Mouse (Mus musculus): ENCODE measurements around the gene Fbxo45. TPM values are rescaled to one million over a fixed set of nuclear protein-coding genes. Genes with fewer than 3 reads are reported as not detected.
"Not testable (repeated sequence)": the region's sequence is repeated elsewhere in the genome, so short reads cannot be mapped to it uniquely, and the experiment has no call there.

The Fbxo45 gene
- polyA plus RNA-seq, 1 experiment from 2014 or later, result 20.2 TPM

- Histone ChIP-seq H3K27ac (replicated peaks) (no peak overlapping the region), H3K4me3 (no peak overlapping the region), H3K9me3 (no peaks in the 10 kb centered on the region), H3K9ac (replicated peaks) (no peak overlapping the region), H3K27me3 (no peaks in the 10 kb centered on the region), H3K4me1 (peaks cover 40% of the 10 kb centered on the region), H3K4me2 (replicated peaks) (no peak overlapping the region), H3K36me3 (peaks cover 4% of the 10 kb centered on the region; the same call in 1 of the 2 replicates)
- 90% methylated on average over 3 of the region's 3 CpGs for WGBS
- ATAC-seq (replicated peaks), result no peak
Measured at GRCm38 (mm10) chr16:32243901-32244300, 3.1 kb downstream of the Fbxo45 start.

DNA sequence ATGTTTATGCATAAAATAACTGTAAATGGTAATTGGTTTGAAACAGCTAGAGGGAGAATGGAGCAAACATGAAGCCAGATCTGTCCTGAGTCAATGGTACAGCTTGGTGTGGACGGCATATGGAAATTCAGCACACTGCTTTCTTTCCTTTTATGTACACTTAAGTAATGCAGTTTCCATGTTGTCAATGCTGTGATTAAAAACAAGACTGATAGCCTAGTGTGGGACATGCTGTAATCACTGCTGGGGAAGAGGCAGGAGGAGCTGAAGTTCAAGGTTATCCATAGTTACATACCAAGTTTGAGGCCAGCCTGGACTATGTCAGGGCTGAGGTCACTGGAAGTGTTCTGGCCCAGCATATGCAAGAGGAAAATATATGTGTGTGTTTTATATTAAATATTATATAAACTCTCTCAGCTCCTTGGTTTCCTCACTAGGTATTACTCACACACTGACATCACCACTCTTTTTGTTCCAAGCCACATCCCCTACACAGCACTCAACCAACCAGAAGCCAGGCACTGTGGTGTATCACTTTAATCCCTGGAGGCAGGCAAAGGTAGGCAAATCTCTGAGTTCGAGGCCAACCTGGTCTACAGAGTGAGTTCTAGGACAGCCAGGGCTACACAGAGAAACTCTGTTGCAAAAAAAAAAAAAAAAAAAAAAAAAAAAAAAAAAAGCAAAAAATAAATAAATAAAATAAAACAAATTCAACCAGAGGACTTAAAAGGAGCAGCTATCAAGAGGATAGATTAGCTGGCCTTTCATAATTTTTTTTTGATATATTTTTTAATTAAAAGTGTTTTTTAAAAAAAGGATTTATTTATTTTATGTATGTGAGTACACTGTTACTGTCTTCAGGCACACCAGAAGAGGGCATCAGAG, 7.3 kb downstream of the Fbxo45 start:
- H3K9me3 ChIP-seq, result no peaks in the 10 kb centered on the region
- H3K9ac ChIP-seq (replicated peaks), result no peak overlapping the region
- ATAC-seq (replicated peaks), result no peak
- no peak overlapping the region for H3K4me3 ChIP-seq
- H3K36me3 ChIP-seq, result peaks cover 25% of the 10 kb centered on the region
- peaks cover 16% of the 10 kb centered on the region for H3K4me1 ChIP-seq
- H3K27ac ChIP-seq (replicated peaks), result no peak overlapping the region
- H3K27me3 ChIP-seq, result no peaks in the 10 kb centered on the region
- 92% methylated on average over 2 of the region's 2 CpGs for WGBS
- no peak overlapping the region for H3K4me2 ChIP-seq (replicated peaks)

GRCm38 (mm10) chr16:32237930-32238680, 8.9 kb downstream of the Fbxo45 start:
- 93% methylated on average over 19 of the region's 19 CpGs for WGBS
- Histone ChIP-seq H3K36me3 (peaks cover 34% of the 10 kb centered on the region), H3K9me3 (no peaks in the 10 kb centered on the region), H3K4me1 (peaks cover 4% of the 10 kb centered on the region; the same call in 1 of the 2 replicates), H3K9ac (replicated peaks) (no peak overlapping the region), H3K4me2 (replicated peaks) (no peak overlapping the region), H3K27ac (replicated peaks) (no peak overlapping the region), H3K4me3 (no peak overlapping the region), H3K27me3 (no peaks in the 10 kb centered on the region)
- ATAC-seq (replicated peaks), result no peak

- not testable (repeated sequence) for H3K9me3 ChIP-seq; ATAC-seq (replicated peaks); H3K4me3 ChIP-seq; H3K4me1 ChIP-seq; H3K27me3 ChIP-seq; H3K27ac ChIP-seq (replicated peaks); H3K9ac ChIP-seq (replicated peaks); H3K4me2 ChIP-seq (replicated peaks)
- peaks cover 37% of the 10 kb centered on the region for H3K36me3 ChIP-seq
- 87% methylated on average over 3 of the region's 3 CpGs for WGBS
Measured at GRCm38 (mm10) chr16:32232050-32232449, 14.9 kb downstream of the Fbxo45 start.

- Histone ChIP-seq H3K4me1 (no peaks in the 10 kb centered on the region), H3K27me3 (no peaks in the 10 kb centered on the region), H3K9ac (replicated peaks) (no peak overlapping the region), H3K4me2 (replicated peaks) (no peak overlapping the region), H3K4me3 (no peak overlapping the region), H3K36me3 (no peaks in the 10 kb centered on the region), H3K9me3 (no peaks in the 10 kb centered on the region), H3K27ac (replicated peaks) (no peak overlapping the region)
- no peak for ATAC-seq (replicated peaks)
Measured at GRCm38 (mm10) chr16:32222399-32222798, 24.6 kb downstream of the Fbxo45 start.

- Histone ChIP-seq H3K4me1 (no peaks in the 10 kb centered on the region), H3K27me3 (no peaks in the 10 kb centered on the region), H3K9ac (replicated peaks) (no peak overlapping the region), H3K9me3 (no peaks in the 10 kb centered on the region), H3K27ac (replicated peaks) (no peak overlapping the region), H3K36me3 (no peaks in the 10 kb centered on the region), H3K4me2 (replicated peaks) (no peak overlapping the region), H3K4me3 (no peak overlapping the region)
- no peak for ATAC-seq (replicated peaks)
- WGBS, result 75% methylated on average over 4 of the region's 4 CpGs
Measured at GRCm38 (mm10) chr16:32221803-32222202, 25.2 kb downstream of the Fbxo45 start.

GRCm38 (mm10) chr16:32214804-32215576, 32.0 kb downstream of the Fbxo45 start:
- no peaks in the 10 kb centered on the region for H3K36me3 ChIP-seq
- no peaks in the 10 kb centered on the region for H3K4me1 ChIP-seq
- H3K27me3 ChIP-seq, result no peaks in the 10 kb centered on the region
- 83% methylated on average over 17 of the region's 17 CpGs for WGBS
- ATAC-seq (replicated peaks), result no peak
- no peak overlapping the region for H3K27ac ChIP-seq (replicated peaks)
- H3K4me2 ChIP-seq (replicated peaks), result no peak overlapping the region
- H3K9ac ChIP-seq (replicated peaks), result no peak overlapping the region
- H3K9me3 ChIP-seq, result no peaks in the 10 kb centered on the region
- no peak overlapping the region for H3K4me3 ChIP-seq

- no peaks in the 10 kb centered on the region for H3K27me3 ChIP-seq
- no peaks in the 10 kb centered on the region for H3K36me3 ChIP-seq
- H3K27ac ChIP-seq (replicated peaks), result no peak overlapping the region
- H3K9ac ChIP-seq (replicated peaks), result no peak overlapping the region
- H3K4me3 ChIP-seq, result no peak overlapping the region
- no peaks in the 10 kb centered on the region for H3K9me3 ChIP-seq
- H3K4me1 ChIP-seq, result no peaks in the 10 kb centered on the region
- no peak for ATAC-seq (replicated peaks)
- no peak overlapping the region for H3K4me2 ChIP-seq (replicated peaks)
Measured at GRCm38 (mm10) chr16:32214156-32214555, 32.8 kb downstream of the Fbxo45 start.

GRCm38 (mm10) chr16:32204902-32205301, 42.1 kb downstream of the Fbxo45 start:
- Histone ChIP-seq H3K9me3 (no peaks in the 10 kb centered on the region), H3K4me1 (no peaks in the 10 kb centered on the region), H3K4me2 (replicated peaks) (no peak overlapping the region), H3K9ac (replicated peaks) (no peak overlapping the region), H3K27me3 (no peaks in the 10 kb centered on the region), H3K36me3 (no peaks in the 10 kb centered on the region), H3K27ac (replicated peaks) (no peak overlapping the region), H3K4me3 (no peak overlapping the region)
- no peak for ATAC-seq (replicated peaks)
- WGBS, result 64% methylated on average over 3 of the region's 3 CpGs

- WGBS, result 72% methylated on average over 6 of the region's 6 CpGs
- no peak overlapping the region for H3K27ac ChIP-seq (replicated peaks)
- no peaks in the 10 kb centered on the region for H3K27me3 ChIP-seq
- H3K36me3 ChIP-seq, result no peaks in the 10 kb centered on the region
- H3K4me3 ChIP-seq, result no peak overlapping the region
- no peaks in the 10 kb centered on the region for H3K9me3 ChIP-seq
- no peak overlapping the region for H3K4me2 ChIP-seq (replicated peaks)
- no peak for ATAC-seq (replicated peaks)
- H3K9ac ChIP-seq (replicated peaks), result no peak overlapping the region
- H3K4me1 ChIP-seq, result no peaks in the 10 kb centered on the region
Measured at GRCm38 (mm10) chr16:32202681-32203080, 44.3 kb downstream of the Fbxo45 start.

DNA sequence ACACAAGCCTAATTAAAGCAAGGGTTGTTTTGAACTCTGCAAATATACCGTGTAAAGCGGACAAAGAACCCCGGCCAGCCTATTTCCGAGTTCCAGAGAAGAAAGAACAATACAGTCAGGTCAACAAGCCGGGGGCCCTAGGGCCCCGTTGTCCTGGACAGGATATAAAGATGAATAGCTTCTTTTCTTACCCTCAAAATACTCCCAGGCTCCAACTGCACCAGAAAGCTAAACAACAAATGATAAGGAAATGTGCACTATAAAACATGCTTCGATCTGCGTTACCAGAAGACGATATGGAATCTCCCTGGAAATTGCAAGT, 46.0 kb downstream of the Fbxo45 start:
- no peak overlapping the region for H3K9ac ChIP-seq (replicated peaks)
- no peaks in the 10 kb centered on the region for H3K4me1 ChIP-seq
- no peak overlapping the region for H3K4me3 ChIP-seq
- H3K4me2 ChIP-seq (replicated peaks), result no peak overlapping the region
- no peaks in the 10 kb centered on the region for H3K27me3 ChIP-seq
- H3K27ac ChIP-seq (replicated peaks), result no peak overlapping the region
- H3K36me3 ChIP-seq, result no peaks in the 10 kb centered on the region
- whole genome bisulfite sequencing, result 37% methylated on average over 9 of the region's 9 CpGs
- ATAC-seq (replicated peaks), result no peak
- no peaks in the 10 kb centered on the region for H3K9me3 ChIP-seq

All from forebrain, embryonic 15.5 days (tissue).